Mouse (Mus musculus): Measurements from ENCODE around the gene Cyp4a12b.
"Not testable (repeated sequence)": the region's sequence is repeated elsewhere in the genome, so short reads cannot be mapped to it uniquely, and the experiment has no call there.

Cyp4a12b gene

DNA sequence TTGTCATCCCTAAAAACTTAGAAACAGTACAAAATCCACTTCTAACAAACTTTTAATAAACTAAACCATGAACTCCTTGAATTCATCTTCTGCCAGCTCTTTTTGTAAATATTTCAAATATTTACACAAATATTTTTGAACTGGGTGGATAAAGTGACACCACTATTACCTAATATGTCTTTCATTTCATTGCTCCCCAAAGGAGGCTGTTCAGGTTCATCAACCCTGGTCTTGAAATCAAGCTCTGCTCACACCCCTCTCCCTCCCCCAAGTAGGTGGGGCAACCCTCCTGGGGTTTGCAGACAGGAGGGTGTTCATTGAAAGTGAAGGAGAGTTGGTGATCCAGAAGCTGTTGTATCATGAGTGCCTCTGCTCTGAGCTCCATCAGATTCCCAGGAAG, at the start of gene Cyp4a12b:
TSS of gene Cyp4a12b (plus strand) at position 301 of the 400 bp plus-strand sequence.
- not testable (repeated sequence) for ATAC-seq (ENCODE audit: insufficient number of reproducible peaks, low FRiP score, low TSS enrichment)

DNA sequence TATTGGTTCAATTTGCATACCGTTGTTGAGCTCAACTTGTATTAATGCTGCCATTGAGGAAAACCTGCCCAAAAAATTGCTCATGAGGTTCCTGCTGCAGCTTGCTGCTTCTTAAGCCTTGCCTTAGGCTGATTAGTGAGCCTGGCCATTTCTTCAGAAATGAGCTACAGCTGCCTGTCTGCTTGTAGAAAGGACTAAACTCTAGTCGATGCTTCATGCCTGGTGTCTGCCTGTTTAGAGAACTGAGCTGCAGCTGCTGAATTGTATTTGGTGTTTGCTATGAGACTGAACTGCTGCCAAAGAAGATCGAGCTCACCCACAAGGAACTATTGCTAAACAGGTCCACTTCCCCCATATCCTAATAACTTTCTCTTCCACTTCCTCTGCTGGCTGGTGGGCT, 45.8 kb upstream of the Cyp4a12b start:
- ATAC-seq (ENCODE audit: insufficient number of reproducible peaks, low FRiP score, low TSS enrichment): not testable (repeated sequence)

GRCm38 (mm10) chr4:115368067-115368466, 43.4 kb upstream of the Cyp4a12b start:
- not testable (repeated sequence) for ATAC-seq (ENCODE audit: insufficient number of reproducible peaks, low FRiP score, low TSS enrichment)

DNA sequence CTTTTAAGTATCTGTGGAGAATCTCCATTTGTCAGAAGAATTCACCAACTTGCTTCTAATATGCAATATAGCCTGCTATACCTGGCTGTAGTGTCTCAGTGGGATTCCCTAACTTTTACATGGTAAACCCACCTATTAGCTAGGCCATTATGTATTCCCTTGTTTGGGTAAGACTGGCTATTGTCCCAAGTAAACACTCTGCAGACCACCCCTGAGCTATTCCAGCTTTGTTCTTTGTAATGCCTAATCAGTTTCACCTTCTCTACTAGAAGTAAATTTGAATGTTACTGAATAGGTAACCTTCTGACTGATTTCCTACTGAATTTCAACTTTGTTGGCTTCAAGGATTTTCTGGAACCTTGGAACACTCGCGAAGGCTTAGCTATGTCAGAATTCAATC, 15.2 kb upstream of the Cyp4a12b start:
- ATAC-seq (ENCODE audit: insufficient number of reproducible peaks, low FRiP score, low TSS enrichment): not testable (repeated sequence)

- not testable (repeated sequence) for ATAC-seq (ENCODE audit: insufficient number of reproducible peaks, low FRiP score, low TSS enrichment)
These were observed 14.5 kb upstream of the Cyp4a12b start for GRCm38 (mm10) chr4:115396950-115397349.

- no peak for ATAC-seq (ENCODE audit: insufficient number of reproducible peaks, low FRiP score, low TSS enrichment)
These were observed 39.2 kb downstream of the Cyp4a12b start for GRCm38 (mm10) chr4:115450577-115451137.

DNA sequence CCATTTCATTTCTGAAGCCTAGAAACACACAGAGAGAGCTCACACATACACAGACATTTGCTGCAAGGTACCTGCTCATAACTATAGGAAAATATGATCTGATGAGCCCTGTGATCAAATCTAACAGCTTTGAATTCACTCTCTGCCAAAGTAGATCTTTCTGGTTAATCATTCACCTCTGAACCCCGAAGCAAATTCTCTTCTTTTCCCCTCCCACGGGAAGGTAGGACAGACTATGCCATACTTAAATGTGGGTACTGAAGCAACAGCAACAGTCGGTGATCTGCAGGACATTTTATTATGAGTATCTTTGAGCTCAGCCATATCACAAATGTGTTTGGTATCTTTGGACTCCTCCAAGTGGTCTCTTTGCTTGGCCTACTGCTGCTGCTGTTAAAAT, 40.9 kb downstream of the Cyp4a12b start, which contains the start of gene Cyp4a30b:
TSS of gene Cyp4a30b (plus strand) at position 301 of the 400 bp plus-strand sequence.
- ATAC-seq (ENCODE audit: insufficient number of reproducible peaks, low FRiP score, low TSS enrichment): no peak

DNA sequence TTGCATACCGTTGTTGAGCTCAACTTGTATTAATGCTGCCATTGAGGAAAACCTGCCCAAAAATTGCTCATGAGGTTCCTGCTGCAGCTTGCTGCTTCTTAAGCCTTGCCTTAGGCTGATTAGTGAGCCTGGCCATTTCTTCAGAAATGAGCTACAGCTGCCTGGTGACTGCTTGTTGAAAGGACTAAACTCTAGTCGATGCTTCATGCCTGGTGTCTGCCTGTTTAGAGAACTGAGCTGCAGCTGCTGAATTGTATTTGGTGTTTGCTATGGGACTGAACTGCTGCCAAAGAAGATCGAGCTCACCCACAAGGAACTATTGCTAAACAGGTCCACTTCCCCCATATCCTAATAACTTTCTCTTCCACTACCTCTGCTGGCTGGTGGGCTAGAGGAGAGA, 62.2 kb downstream of the Cyp4a12b start:
- ATAC-seq (ENCODE audit: insufficient number of reproducible peaks, low FRiP score, low TSS enrichment): not testable (repeated sequence)

GRCm38 (mm10) chr4:115476051-115476450, 64.6 kb downstream of the Cyp4a12b start:
- ATAC-seq (ENCODE audit: insufficient number of reproducible peaks, low FRiP score, low TSS enrichment): not testable (repeated sequence)

GRCm38 (mm10) chr4:115481006-115481652, 69.7 kb downstream of the Cyp4a12b start:
- no peak for ATAC-seq (ENCODE audit: insufficient number of reproducible peaks, low FRiP score, low TSS enrichment)

Data from cerebellum, adult (tissue).